Mouse (Mus musculus): ENCODE measurements around the gene Olfr704. TPM values are rescaled to one million over a fixed set of nuclear protein-coding genes. Genes with fewer than 3 reads are reported as not detected.
"Not testable (repeated sequence)": the region's sequence is repeated elsewhere in the genome, so short reads cannot be mapped to it uniquely, and the experiment has no call there.

The Olfr704 gene
- polyA plus RNA-seq (2012): not detected in 2 replicates

DNA sequence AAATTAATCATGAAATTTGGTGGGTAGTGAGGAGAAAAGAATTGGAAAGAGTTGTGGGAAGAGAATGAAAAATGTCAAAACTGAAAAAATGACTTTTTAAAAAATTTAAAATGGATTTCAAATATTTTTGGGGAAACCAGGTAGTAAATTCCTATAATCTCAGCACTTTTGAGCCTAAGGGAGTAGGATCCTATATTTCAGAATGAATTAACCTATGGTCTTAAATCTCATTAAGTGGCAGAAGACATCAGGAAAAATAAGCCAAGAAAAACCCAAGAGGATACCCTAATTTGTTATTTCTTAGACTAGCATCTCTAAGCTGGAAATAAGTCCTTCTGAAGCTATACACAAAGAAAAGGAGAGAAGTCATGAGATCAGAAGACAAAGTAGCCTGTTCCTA lies at the start of gene Olfr704:
TSS of gene Olfr704 (plus strand) at position 301 of the 400 bp plus-strand sequence.
- TF ChIP-seq TAL1 (IDR thresholded peaks at IDR 0.05; ENCODE audit: low read length): no peak
- TF ChIP-seq GATA1 (IDR thresholded peaks at IDR 0.05; ENCODE audit: low read length): no peak
- no peaks in the 10 kb centered on the region for H3K27me3 ChIP-seq (ENCODE audit: control insufficient read depth)
- no peak within 1 kb of the TSS for H3K4me3 ChIP-seq (replicated peaks)
- no peaks in the 10 kb centered on the region for H3K9me3 ChIP-seq (ENCODE audit: control insufficient read depth, low read length)
- no peaks in the 10 kb centered on the region for H3K4me1 ChIP-seq (ENCODE audit: control insufficient read depth)
- no peaks in the 10 kb centered on the region for H3K36me3 ChIP-seq (ENCODE audit: control insufficient read depth)

DNA sequence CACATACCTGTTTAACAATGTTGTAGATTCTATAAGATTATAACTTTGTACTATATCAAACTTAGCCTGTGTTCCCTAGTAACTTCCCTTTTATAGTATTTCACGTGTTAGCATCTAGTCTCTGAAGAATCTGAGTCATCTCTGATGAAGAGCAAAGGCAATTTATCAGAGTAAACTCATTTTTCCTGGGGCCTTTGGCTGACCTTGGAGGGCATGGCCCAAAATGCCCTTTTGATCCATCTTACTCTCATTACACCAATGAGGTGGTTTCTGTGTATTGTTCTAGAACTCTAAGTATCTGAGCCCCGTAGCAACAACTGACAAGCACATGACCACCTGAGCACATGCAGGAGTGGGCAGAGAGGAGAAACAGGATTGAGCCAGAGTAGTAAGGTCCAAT lies 49.2 kb upstream of the Olfr704 start, which contains the start of gene Olfr701:
TSS of gene Olfr701 (plus strand) at position 301 of the 400 bp plus-strand sequence.
- no peaks in the 10 kb centered on the region for H3K4me1 ChIP-seq (ENCODE audit: control insufficient read depth)

DNA sequence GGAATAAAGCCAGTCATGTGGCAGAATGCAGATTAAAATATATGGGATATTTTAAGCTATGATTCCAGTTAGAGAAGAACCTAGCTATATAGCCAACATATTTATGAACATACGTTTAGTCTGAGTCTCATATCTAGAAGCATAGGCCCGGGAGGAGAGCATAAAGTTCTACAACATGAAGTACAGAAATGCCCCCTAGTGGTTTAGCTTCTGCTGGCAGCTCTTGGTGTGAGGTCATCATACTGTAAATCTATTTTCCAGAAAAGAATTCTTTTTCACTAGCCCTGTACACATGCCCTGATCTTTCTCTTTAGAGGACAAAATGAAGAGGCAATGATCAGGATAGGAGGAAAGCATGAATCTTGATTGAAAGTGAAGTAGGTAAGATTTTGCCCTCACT lies 47.2 kb upstream of the Olfr704 start:
- H3K36me3 ChIP-seq (ENCODE audit: control insufficient read depth): no peaks in the 10 kb centered on the region
- H3K9me3 ChIP-seq (ENCODE audit: control insufficient read depth, low read length): no peaks in the 10 kb centered on the region
- H3K4me3 ChIP-seq (replicated peaks): no peak overlapping the region
- H3K27me3 ChIP-seq (ENCODE audit: control insufficient read depth): no peaks in the 10 kb centered on the region
- no peak for TF ChIP-seq GATA1 (IDR thresholded peaks at IDR 0.05; ENCODE audit: low read length)
- TF ChIP-seq TAL1 (IDR thresholded peaks at IDR 0.05; ENCODE audit: low read length): no peak
- no peaks in the 10 kb centered on the region for H3K4me1 ChIP-seq (ENCODE audit: control insufficient read depth)

More for the DNA sequence above, 49.2 kb upstream of the Olfr704 start, which contains the start of gene Olfr701:
- Histone ChIP-seq H3K9me3 (ENCODE audit: control insufficient read depth, low read length) (no peaks in the 10 kb centered on the region), H3K27me3 (ENCODE audit: control insufficient read depth) (no peaks in the 10 kb centered on the region), H3K36me3 (ENCODE audit: control insufficient read depth) (no peaks in the 10 kb centered on the region), H3K4me3 (replicated peaks) (no peak within 1 kb of the TSS)
- TF ChIP-seq TAL1 (IDR thresholded peaks at IDR 0.05; ENCODE audit: low read length): no peak

DNA sequence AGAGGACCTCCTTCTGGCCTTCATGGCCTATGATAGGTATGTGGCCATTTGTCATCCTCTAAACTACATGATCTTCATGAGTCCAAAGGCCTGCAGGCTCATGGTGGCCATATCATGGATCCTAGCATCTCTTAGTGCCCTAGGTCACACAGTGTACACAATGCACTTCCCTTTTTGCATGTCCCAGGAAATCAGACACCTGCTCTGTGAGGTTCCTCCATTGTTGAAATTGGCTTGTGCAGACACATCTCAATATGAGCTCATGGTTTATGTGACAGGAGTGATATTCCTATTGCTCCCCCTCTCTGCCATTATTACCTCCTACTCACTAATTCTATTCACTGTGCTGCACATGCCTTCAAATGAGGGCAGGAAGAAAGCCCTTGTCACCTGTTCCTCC lies 44.6 kb upstream of the Olfr704 start:
- H3K36me3 ChIP-seq (ENCODE audit: control insufficient read depth): no peaks in the 10 kb centered on the region
- no peaks in the 10 kb centered on the region for H3K27me3 ChIP-seq (ENCODE audit: control insufficient read depth)
- no peak overlapping the region for H3K4me3 ChIP-seq (replicated peaks)
- no peaks in the 10 kb centered on the region for H3K9me3 ChIP-seq (ENCODE audit: control insufficient read depth, low read length)
- H3K4me1 ChIP-seq (ENCODE audit: control insufficient read depth): no peaks in the 10 kb centered on the region
- TF ChIP-seq TAL1 (IDR thresholded peaks at IDR 0.05; ENCODE audit: low read length): no peak
- no peak for TF ChIP-seq GATA1 (IDR thresholded peaks at IDR 0.05; ENCODE audit: low read length)

DNA sequence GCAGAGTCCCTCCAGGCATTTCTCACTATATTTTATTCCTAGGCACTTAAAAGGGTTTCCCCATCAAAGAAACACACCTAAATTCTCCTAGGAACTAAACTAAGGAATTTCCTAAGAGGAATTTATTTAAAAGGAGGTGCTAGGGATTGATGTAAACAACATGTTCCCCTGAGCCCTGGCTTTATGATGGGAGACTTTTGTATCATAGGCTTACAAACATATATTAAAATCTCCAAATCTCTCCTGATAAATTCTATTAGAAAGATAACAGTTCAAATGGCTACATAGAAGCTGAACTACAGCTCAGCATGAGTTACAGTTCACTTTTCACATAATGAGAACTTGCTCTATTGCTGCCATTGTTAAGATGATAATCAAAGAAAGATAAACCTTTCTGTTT lies 29.2 kb upstream of the Olfr704 start, which contains the start of gene Olfr702:
TSS of gene Olfr702 (minus strand) at position 101 of the 400 bp plus-strand sequence.
- H3K4me3 ChIP-seq (replicated peaks): no peak within 1 kb of the TSS
- no peaks in the 10 kb centered on the region for H3K36me3 ChIP-seq (ENCODE audit: control insufficient read depth)
- H3K4me1 ChIP-seq (ENCODE audit: control insufficient read depth): no peaks in the 10 kb centered on the region
- TF ChIP-seq GATA1 (IDR thresholded peaks at IDR 0.05; ENCODE audit: low read length): no peak
- no peak for TF ChIP-seq TAL1 (IDR thresholded peaks at IDR 0.05; ENCODE audit: low read length)
- no peaks in the 10 kb centered on the region for H3K9me3 ChIP-seq (ENCODE audit: control insufficient read depth, low read length)
- H3K27me3 ChIP-seq (ENCODE audit: control insufficient read depth): no peaks in the 10 kb centered on the region

DNA sequence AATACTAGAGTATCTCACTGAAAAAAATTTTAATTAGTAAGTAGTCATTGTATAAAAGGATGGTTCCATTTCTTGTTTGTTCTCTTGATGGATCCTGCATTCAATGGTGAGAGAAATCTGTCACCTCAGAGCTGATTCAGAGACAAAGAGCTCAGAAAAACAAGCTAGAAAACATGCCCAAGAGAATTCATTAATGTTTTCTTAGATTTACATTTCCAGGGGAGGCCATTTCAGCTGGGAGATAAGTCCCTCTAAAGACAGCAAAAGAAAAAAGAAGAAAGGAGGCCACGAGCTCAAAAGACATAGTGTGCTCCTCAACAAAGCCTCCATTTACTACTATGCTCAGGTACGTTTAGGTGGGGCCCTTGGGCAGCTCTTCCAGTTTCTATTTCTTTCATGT lies 19.9 kb upstream of the Olfr704 start, which contains the start of gene Olfr703:
TSS of gene Olfr703 (plus strand) at position 301 of the 400 bp plus-strand sequence.
- no peak for TF ChIP-seq TAL1 (IDR thresholded peaks at IDR 0.05; ENCODE audit: low read length)
- TF ChIP-seq GATA1 (IDR thresholded peaks at IDR 0.05; ENCODE audit: low read length): no peak
- Histone ChIP-seq H3K4me3 (replicated peaks) (no peak within 1 kb of the TSS), H3K36me3 (ENCODE audit: control insufficient read depth) (no peaks in the 10 kb centered on the region), H3K4me1 (ENCODE audit: control insufficient read depth) (no peaks in the 10 kb centered on the region), H3K27me3 (ENCODE audit: control insufficient read depth) (no peaks in the 10 kb centered on the region), H3K9me3 (ENCODE audit: control insufficient read depth, low read length) (no peaks in the 10 kb centered on the region)

DNA sequence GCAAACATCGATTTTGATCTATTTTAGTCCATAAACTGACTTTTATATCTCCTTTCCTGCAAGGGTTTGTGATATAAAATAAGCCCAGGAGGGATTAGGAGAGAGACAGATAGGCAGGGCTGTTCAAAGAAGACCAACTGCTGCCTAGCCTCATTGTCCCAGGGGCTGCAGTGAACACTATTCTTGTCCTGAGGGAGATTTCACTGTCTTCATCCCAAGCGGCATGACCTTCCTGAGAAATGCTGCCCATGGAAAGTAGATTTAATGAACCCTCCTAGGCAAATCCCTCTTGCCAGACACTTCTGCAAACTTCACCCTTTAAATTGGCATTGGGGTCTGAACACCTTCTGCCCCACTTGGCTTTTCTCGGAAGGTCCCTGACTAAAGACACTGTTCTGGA lies 13.8 kb downstream of the Olfr704 start, which contains the start of gene Olfr705:
TSS of gene Olfr705 (minus strand) at position 101 of the 400 bp plus-strand sequence.
- TF ChIP-seq GATA1 (IDR thresholded peaks at IDR 0.05; ENCODE audit: low read length) (no peak), TAL1 (IDR thresholded peaks at IDR 0.05; ENCODE audit: low read length) (no peak)
- Histone ChIP-seq H3K4me1 (ENCODE audit: control insufficient read depth) (no peaks in the 10 kb centered on the region), H3K4me3 (replicated peaks) (no peak within 1 kb of the TSS), H3K36me3 (ENCODE audit: control insufficient read depth) (no peaks in the 10 kb centered on the region), H3K9me3 (ENCODE audit: control insufficient read depth, low read length) (no peaks in the 10 kb centered on the region), H3K27me3 (ENCODE audit: control insufficient read depth) (no peaks in the 10 kb centered on the region)

DNA sequence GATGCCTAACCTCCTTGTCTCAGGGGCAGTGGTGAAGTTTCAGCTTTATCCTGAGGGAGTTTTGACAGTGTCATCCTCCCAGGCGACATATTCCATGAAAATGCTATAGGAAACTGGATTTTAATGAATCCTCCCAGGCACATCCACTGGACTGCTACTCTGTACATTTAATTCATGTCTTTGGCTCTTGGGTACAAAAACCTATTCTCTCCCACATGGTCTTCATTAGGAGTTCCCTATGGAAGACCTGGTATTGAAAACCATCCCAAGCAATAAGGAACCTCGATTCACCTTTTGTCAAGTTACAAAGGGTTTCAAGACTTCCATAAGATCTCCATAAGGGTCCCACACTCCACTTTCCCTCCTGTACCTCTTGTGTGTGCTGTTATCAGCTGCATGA lies 25.1 kb downstream of the Olfr704 start, which contains the start of gene Olfr706:
TSS of gene Olfr706 (minus strand) at position 101 of the 400 bp plus-strand sequence.
- Histone ChIP-seq H3K4me3 (replicated peaks) (no peak within 1 kb of the TSS), H3K36me3 (ENCODE audit: control insufficient read depth) (no peaks in the 10 kb centered on the region), H3K27me3 (ENCODE audit: control insufficient read depth) (no peaks in the 10 kb centered on the region), H3K9me3 (ENCODE audit: control insufficient read depth, low read length) (no peaks in the 10 kb centered on the region; the same call in 1 of the 2 replicates), H3K4me1 (ENCODE audit: control insufficient read depth) (no peaks in the 10 kb centered on the region)
- TF ChIP-seq TAL1 (IDR thresholded peaks at IDR 0.05; ENCODE audit: low read length) (no peak), GATA1 (IDR thresholded peaks at IDR 0.05; ENCODE audit: low read length) (no peak)

DNA sequence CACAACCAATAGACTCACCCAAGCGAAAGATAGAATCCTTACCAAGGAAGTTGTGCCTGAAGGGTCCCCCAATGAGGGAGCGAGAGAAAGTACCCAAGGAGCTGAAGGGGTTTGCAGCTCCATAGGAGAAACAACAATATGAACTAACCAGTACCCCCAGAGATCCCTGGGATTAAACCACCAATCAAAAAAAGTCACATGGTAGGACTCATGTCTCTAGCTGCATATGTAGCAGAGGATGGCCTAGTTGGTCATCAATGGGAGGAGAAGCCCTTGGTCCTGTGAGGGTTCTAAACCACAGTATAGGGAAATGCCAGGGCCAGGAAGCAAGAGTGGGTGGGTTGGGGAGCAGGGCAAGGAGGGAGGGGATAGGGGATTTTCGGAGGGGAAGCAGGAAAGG lies 38.2 kb downstream of the Olfr704 start, which contains the start of gene Olfr707:
TSS of gene Olfr707 (minus strand) at position 101 of the 400 bp plus-strand sequence.
- H3K4me3 ChIP-seq (replicated peaks); H3K36me3 ChIP-seq (ENCODE audit: control insufficient read depth); H3K9me3 ChIP-seq (ENCODE audit: control insufficient read depth, low read length); H3K4me1 ChIP-seq (ENCODE audit: control insufficient read depth); H3K27me3 ChIP-seq (ENCODE audit: control insufficient read depth): not testable (repeated sequence)

DNA sequence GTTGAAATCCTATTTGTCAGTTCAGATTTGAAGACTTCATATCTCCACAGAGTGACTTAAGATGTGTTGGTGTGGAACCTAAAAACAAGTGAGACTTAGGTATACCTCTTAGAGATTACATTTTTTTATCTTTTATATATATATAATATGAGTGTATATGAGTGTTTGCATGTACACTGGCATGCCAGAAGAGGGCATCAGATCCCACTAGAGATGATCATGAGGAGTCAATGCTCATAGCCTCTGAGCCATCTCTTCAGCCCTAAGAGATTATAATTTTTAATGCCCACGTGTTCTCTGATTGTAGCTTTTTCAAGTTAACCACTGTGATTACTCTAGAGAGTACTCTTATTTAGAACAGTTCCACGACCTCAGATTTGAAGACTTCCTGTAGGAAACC lies 44.7 kb downstream of the Olfr704 start, which contains the start of gene Olfr1532-ps1:
TSS of gene Olfr1532-ps1 (plus strand) at position 326 of the 400 bp plus-strand sequence.
- no peaks in the 10 kb centered on the region for H3K4me1 ChIP-seq (ENCODE audit: control insufficient read depth)
- no peak for TF ChIP-seq GATA1 (IDR thresholded peaks at IDR 0.05; ENCODE audit: low read length)
- no peak for TF ChIP-seq TAL1 (IDR thresholded peaks at IDR 0.05; ENCODE audit: low read length)
- no peaks in the 10 kb centered on the region for H3K9me3 ChIP-seq (ENCODE audit: control insufficient read depth, low read length)
- H3K36me3 ChIP-seq (ENCODE audit: control insufficient read depth): no peaks in the 10 kb centered on the region
- H3K27me3 ChIP-seq (ENCODE audit: control insufficient read depth): no peaks in the 10 kb centered on the region
- no peak within 1 kb of the TSS for H3K4me3 ChIP-seq (replicated peaks)

Other genes with a start within 250 kb of the Olfr704 start
- gene Olfr693, start 182.6 kb upstream of the Olfr704 start, polyA plus RNA-seq (2012): not detected in 2 replicates
- gene Olfr694, start 171.4 kb upstream of the Olfr704 start, polyA plus RNA-seq (2012): not detected in 2 replicates
- gene Olfr695, start 146.8 kb upstream of the Olfr704 start, polyA plus RNA-seq (2012): not detected in 2 replicates
- not detected in 2 replicates for gene Olfr697, start 120.7 kb upstream of the Olfr704 start, polyA plus RNA-seq (2012)
- not detected in 2 replicates for gene Olfr698, start 107.8 kb upstream of the Olfr704 start, polyA plus RNA-seq (2012)
- gene Olfr699, start 70.0 kb upstream of the Olfr704 start, polyA plus RNA-seq (2012): not detected in 2 replicates
- gene Olfr700, start 54.4 kb upstream of the Olfr704 start, polyA plus RNA-seq (2012): not detected in 2 replicates
- gene Olfr701, start 49.1 kb upstream of the Olfr704 start, polyA plus RNA-seq (2012): 0.01 TPM in 1 of 2 replicates, not detected in the other
- not detected in 2 replicates for gene Olfr702, start 29.3 kb upstream of the Olfr704 start, polyA plus RNA-seq (2012)
- gene Olfr703, start 19.8 kb upstream of the Olfr704 start, polyA plus RNA-seq (2012): not detected in 2 replicates
- gene Olfr705, start 13.7 kb downstream of the Olfr704 start, polyA plus RNA-seq (2012): 0.01 TPM in 1 of 2 replicates, not detected in the other
- gene Olfr706, start 25.0 kb downstream of the Olfr704 start, polyA plus RNA-seq (2012): not detected in 2 replicates
- not detected in 2 replicates for gene Olfr707, start 38.1 kb downstream of the Olfr704 start, polyA plus RNA-seq (2012)
- gene Olfr1532-ps1, start 44.8 kb downstream of the Olfr704 start, polyA plus RNA-seq (2012): 0.02 TPM in 1 of 2 replicates, not detected in the other
- not detected in 2 replicates for gene Olfr709-ps1, start 69.0 kb downstream of the Olfr704 start, polyA plus RNA-seq (2012)
- gene Olfr710, start 85.1 kb downstream of the Olfr704 start, polyA plus RNA-seq (2012): not detected in 2 replicates
- 0.01 TPM in 1 of 2 replicates, not detected in the other for gene Olfr6, start 100.8 kb downstream of the Olfr704 start, polyA plus RNA-seq (2012)
- gene Olfr711, start 112.3 kb downstream of the Olfr704 start, polyA plus RNA-seq (2012): 0.02 TPM in 1 of 2 replicates, not detected in the other
- not detected in 2 replicates for gene Olfr2, start 142.9 kb downstream of the Olfr704 start, polyA plus RNA-seq (2012)
- gene Olfr713, start 168.0 kb downstream of the Olfr704 start, polyA plus RNA-seq (2012): not detected in 2 replicates
- not detected in 2 replicates for gene Olfr714, start 207.8 kb downstream of the Olfr704 start, polyA plus RNA-seq (2012)
- not detected in 2 replicates for gene Olfr17, start 230.0 kb downstream of the Olfr704 start, polyA plus RNA-seq (2012)
- not detected in 2 replicates for gene Olfr715b, start 247.2 kb downstream of the Olfr704 start, polyA plus RNA-seq (2012)

Measured in erythroblast, embryonic 14.5 days (primary cell).